Mouse (Mus musculus) liver, adult 2 months (tissue): Measurements from ENCODE around the gene Olfr824. TPM values are rescaled to one million over a fixed set of nuclear protein-coding genes. Genes with fewer than 3 reads are reported as not detected.

Source experiments
- DNase-seq: peaks from one replicate; pipeline ENCODE4 v3.0.0-alpha.2; 2011; ENCODE audit warnings: low read depth, low spot score; ENCODE audit errors: extremely low read depth
- H3K27ac ChIP-seq: fragments of 200-500 bp; replicated peaks from 2 replicates; pipeline ENCODE4 v1.5.1; 2012; ENCODE audit warnings: low read depth, mild to moderate bottlenecking, control low read depth, inconsistent platforms, low read length; ENCODE audit not compliant: insufficient read depth
- H3K27me3 ChIP-seq: fragments of 200-500 bp; 2 replicates; pipeline ENCODE4 v1.6.1; 2012; ENCODE audit warnings: mild to moderate bottlenecking, moderate library complexity, low read length, inconsistent platforms; ENCODE audit not compliant: control insufficient read depth, insufficient read depth
- H3K36me3 ChIP-seq: fragments of 200-500 bp; 2 replicates; pipeline ENCODE4 v1.6.1; 2012; ENCODE audit warnings: low read length, inconsistent platforms; ENCODE audit not compliant: control insufficient read depth, insufficient read depth
- H3K4me1 ChIP-seq: fragments of 200-500 bp; 2 replicates; pipeline ENCODE4 v1.6.1; 2011; ENCODE audit warnings: low read length; ENCODE audit not compliant: control insufficient read depth, insufficient read depth
- H3K4me3 ChIP-seq: fragments of 200-500 bp; 2 replicates; pipeline ENCODE4 v1.5.1; 2011; ENCODE audit warnings: low read depth, mild to moderate bottlenecking, control low read depth, low read length, moderate library complexity; ENCODE audit not compliant: insufficient read depth
- H3K79me2 ChIP-seq: fragments of 200-500 bp; 2 replicates; pipeline ENCODE4 v1.6.1; 2012; ENCODE audit warnings: inconsistent platforms, mild to moderate bottlenecking, low read length, moderate library complexity; ENCODE audit not compliant: control insufficient read depth, insufficient read depth
- H3K9ac ChIP-seq: fragments of 200-500 bp; 2 replicates; pipeline ENCODE4 v1.6.1; 2012; ENCODE audit warnings: low read depth, mild to moderate bottlenecking, control low read depth, inconsistent platforms, low read length
- CTCF ChIP-seq: fragments of 200-500 bp; IDR thresholded peaks from 2 replicates; pipeline ENCODE4 v1.5.1; 2011; ENCODE audit warnings: low read depth, low read length, control low read depth
- POLR2A ChIP-seq: fragments of 200-500 bp; IDR thresholded peaks from 2 replicates; pipeline ENCODE4 v1.6.1; 2011; ENCODE audit warnings: low read length, control low read depth; ENCODE audit not compliant: insufficient read depth; ENCODE audit errors: extremely low read depth
- WGBS: fragments of 180-500 bp; shearing (Covaris S2); methylation state at CpG from one replicate; pipeline ENCODE4 v1.1.7; 2018; 5-methylcytosine and 5-hydroxymethylcytosine counted together
- polyA plus RNA-seq: library from polyadenylated mRNA; depleted of rRNA; stranded (reverse); fragments of >200 nt; gene quantifications from 2 replicates; pipeline ENCODE4 v1.2.3, GENCODE M21; 2012; rRNA removed
- total RNA-seq: library from RNA; depleted of rRNA; stranded (reverse); fragments of >200 nt; gene quantifications from 2 replicates; pipeline ENCODE4 v1.2.3, GENCODE M21; 2014; rRNA removed

Olfr824 gene
- total and polyA plus RNA-seq, 2 experiments = not detected

DNA sequence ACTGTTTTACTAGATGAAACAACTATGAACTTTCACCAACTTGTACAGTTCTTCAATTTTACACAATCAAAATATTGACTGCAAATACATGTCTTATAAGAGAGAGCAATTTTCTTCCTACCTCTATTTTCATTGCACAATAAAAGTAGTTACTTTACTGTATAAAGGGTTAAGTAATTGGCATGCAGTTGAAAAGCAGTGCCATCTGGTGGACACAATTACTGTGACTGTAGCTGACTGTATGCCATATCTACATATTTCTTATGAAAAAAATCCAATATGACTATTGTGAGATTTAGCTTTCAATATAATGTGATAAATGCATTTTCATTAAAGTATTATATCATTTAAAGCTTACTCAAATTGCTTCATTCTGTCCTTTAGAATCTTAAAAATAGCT lies 33.7 kb downstream of the Olfr824 start:
- Histone ChIP-seq H3K79me2 (no peaks in the 10 kb centered on the region), H3K36me3 (no peaks in the 10 kb centered on the region), H3K27ac (no peak overlapping the region), H3K9ac (no peak overlapping the region), H3K27me3 (no peaks in the 10 kb centered on the region), H3K4me3 (no peak overlapping the region), H3K4me1 (no peaks in the 10 kb centered on the region)
- TF ChIP-seq POLR2A = no peak
- no peak for TF ChIP-seq CTCF
- DNase-seq = peak; percentile 8

DNA sequence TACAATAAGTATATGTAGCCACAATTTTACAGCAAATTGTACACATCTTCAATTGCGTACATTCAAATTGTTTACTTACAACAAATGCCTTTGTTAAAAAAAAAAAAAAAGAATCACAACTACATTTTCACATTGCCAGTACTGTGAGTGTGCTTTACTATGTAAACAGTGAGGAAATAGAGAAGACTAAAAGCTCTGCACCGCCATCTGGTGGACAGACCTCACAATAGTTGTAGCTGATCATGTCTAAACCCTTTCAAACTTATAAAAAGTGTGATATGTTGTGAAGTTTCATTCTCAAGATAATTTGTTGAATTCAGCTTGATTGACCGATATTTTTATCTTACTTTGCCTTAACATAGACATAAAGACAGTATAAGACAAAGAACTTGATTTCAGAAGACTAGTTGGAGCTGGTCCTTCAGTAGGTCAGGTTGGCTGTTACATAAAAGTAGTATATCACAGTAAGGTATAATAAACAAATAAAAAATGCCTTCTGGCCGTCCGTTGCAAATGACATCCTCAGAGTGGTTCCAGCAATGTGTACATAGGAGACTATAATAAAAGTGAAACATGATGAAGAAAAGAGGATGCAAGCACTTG lies 36.9 kb downstream of the Olfr824 start:
- Histone ChIP-seq H3K4me3 (no peak overlapping the region), H3K4me1 (no peaks in the 10 kb centered on the region), H3K27ac (no peak overlapping the region), H3K9ac (no peak overlapping the region), H3K36me3 (no peaks in the 10 kb centered on the region), H3K79me2 (no peaks in the 10 kb centered on the region), H3K27me3 (no peaks in the 10 kb centered on the region)
- TF ChIP-seq CTCF (peak; percentile 49), POLR2A (no peak)
- DNase-seq = peak; percentile 49
- 13% methylated on average over 5 of the region's 5 CpGs for WGBS

Other genes starting within 250 kb of the Olfr824 start
- gene Olfr815, start 224.1 kb downstream of the Olfr824 start, total RNA-seq = 0.13 TPM in 1 of 2 replicates, not detected in the other
- not detected in 2 replicates for gene Olfr815, start 224.1 kb downstream of the Olfr824 start, polyA plus RNA-seq
- gene Olfr816, start 214.4 kb downstream of the Olfr824 start, total RNA-seq = not detected in 2 replicates
- not detected in 2 replicates for gene Olfr816, start 214.4 kb downstream of the Olfr824 start, polyA plus RNA-seq
- gene Olfr818, start 180.9 kb downstream of the Olfr824 start, total RNA-seq = not detected in 2 replicates
- not detected in 2 replicates for gene Olfr818, start 180.9 kb downstream of the Olfr824 start, polyA plus RNA-seq
- not detected in 2 replicates for gene Olfr819, start 162.7 kb downstream of the Olfr824 start, total RNA-seq
- not detected in 2 replicates for gene Olfr819, start 162.7 kb downstream of the Olfr824 start, polyA plus RNA-seq
- gene Olfr247, start 153.9 kb downstream of the Olfr824 start, total RNA-seq = not detected in 2 replicates
- not detected in 2 replicates for gene Olfr247, start 153.9 kb downstream of the Olfr824 start, polyA plus RNA-seq
- gene Gm10310, start 144.9 kb downstream of the Olfr824 start, total RNA-seq = not detected in 2 replicates
- gene Gm10310, start 144.9 kb downstream of the Olfr824 start, polyA plus RNA-seq = not detected in 2 replicates
- gene Olfr820, start 117.4 kb downstream of the Olfr824 start, total RNA-seq = not detected in 2 replicates
- gene Olfr820, start 117.4 kb downstream of the Olfr824 start, polyA plus RNA-seq = not detected in 2 replicates
- gene Olfr821, start 99.7 kb downstream of the Olfr824 start, total RNA-seq = not detected in 2 replicates
- gene Olfr821, start 99.7 kb downstream of the Olfr824 start, polyA plus RNA-seq = not detected in 2 replicates
- gene Olfr822, start 58.8 kb downstream of the Olfr824 start, total RNA-seq = not detected in 2 replicates
- gene Olfr822, start 58.8 kb downstream of the Olfr824 start, polyA plus RNA-seq = not detected in 2 replicates
- not detected in 2 replicates for gene Olfr823, start 14.6 kb downstream of the Olfr824 start, total RNA-seq
- gene Olfr823, start 14.6 kb downstream of the Olfr824 start, polyA plus RNA-seq = not detected in 2 replicates
- gene Olfr825, start 36.8 kb upstream of the Olfr824 start, total RNA-seq = not detected in 2 replicates
- not detected in 2 replicates for gene Olfr825, start 36.8 kb upstream of the Olfr824 start, polyA plus RNA-seq
- gene Olfr826, start 54.2 kb upstream of the Olfr824 start, total RNA-seq = not detected in 2 replicates
- not detected in 2 replicates for gene Olfr826, start 54.2 kb upstream of the Olfr824 start, polyA plus RNA-seq
- not detected in 2 replicates for gene Olfr827, start 84.4 kb upstream of the Olfr824 start, total RNA-seq
- gene Olfr827, start 84.4 kb upstream of the Olfr824 start, polyA plus RNA-seq = not detected in 2 replicates
- not detected in 2 replicates for gene Neurod4, start 150.2 kb upstream of the Olfr824 start, total RNA-seq
- not detected in 2 replicates for gene Neurod4, start 150.2 kb upstream of the Olfr824 start, polyA plus RNA-seq
- 0.74 and 1.0 TPM in 2 replicates for gene Tespa1, start 192.9 kb upstream of the Olfr824 start, total RNA-seq
- gene Tespa1, start 192.9 kb upstream of the Olfr824 start, polyA plus RNA-seq = 0.06 and 0.11 TPM in 2 replicates